Mouse (Mus musculus): Measurements from ENCODE around the gene Ptgdr2.

GRCm38 (mm10) chr19:10905728-10906000 is 31.3 kb upstream of the Ptgdr2 start:
- TF ChIP-seq EP300 (IDR thresholded peaks at IDR 0.05; ENCODE audit: low read depth), result no peak
- no peak for TF ChIP-seq CTCF (IDR thresholded peaks at IDR 0.05; ENCODE audit: low read depth)

Data from liver, embryonic 14.5 days (tissue).